Mouse (Mus musculus) hindbrain, embryonic 15.5 days (tissue): ENCODE data around the gene Gcnt3. TPM values are rescaled to one million over a fixed set of nuclear protein-coding genes. Genes with fewer than 3 reads are reported as not detected.

Experiments
- ATAC-seq: fragments of 200-750 bp; cut with Nextera tagmentation; 2 replicates; pipeline ENCODE4 v1.8.0; 2017; ENCODE audit warnings: low read depth, moderate number of reproducible peaks, moderate TSS enrichment; ENCODE audit not compliant: low FRiP score
- H3K27ac ChIP-seq: fragments of 300-500 bp; sonication (generic); replicated peaks from 2 replicates; pipeline ENCODE4 v1.5.1; 2015; ENCODE audit warnings: mild to moderate bottlenecking, inconsistent platforms
- H3K27me3 ChIP-seq: fragments of 300-500 bp; sonication (generic); 2 replicates; pipeline ENCODE4 v1.6.1; 2015; ENCODE audit warnings: control low read depth, inconsistent platforms
- H3K36me3 ChIP-seq: fragments of 300-500 bp; sonication (generic); 2 replicates; pipeline ENCODE4 v1.6.1; 2015; ENCODE audit warnings: control low read depth, inconsistent platforms
- H3K4me1 ChIP-seq: fragments of 300-500 bp; sonication (generic); replicated peaks from 2 replicates; pipeline ENCODE4 v1.6.1; 2015; ENCODE audit warnings: control low read depth, inconsistent platforms
- H3K4me2 ChIP-seq: fragments of 300-500 bp; sonication (generic); 2 replicates; pipeline ENCODE4 v1.6.1; 2015; ENCODE audit warnings: moderate library complexity, mild to moderate bottlenecking, inconsistent platforms
- H3K4me3 ChIP-seq: fragments of 300-500 bp; sonication (generic); 2 replicates; pipeline ENCODE4 v1.5.1; 2015; ENCODE audit warnings: mild to moderate bottlenecking, inconsistent platforms
- H3K9ac ChIP-seq: fragments of 300-500 bp; sonication (generic); 2 replicates; pipeline ENCODE4 v1.6.1; 2015; ENCODE audit warnings: inconsistent platforms
- H3K9me3 ChIP-seq: fragments of 300-500 bp; sonication (generic); 2 replicates; pipeline ENCODE4 v1.6.1; 2016; ENCODE audit warnings: control low read depth, inconsistent platforms
- WGBS: fragments of 180-500 bp; shearing (Covaris S2); methylation state at CpG from one replicate; pipeline ENCODE4 v1.1.7; 2015; 5-methylcytosine and 5-hydroxymethylcytosine counted together
- polyA plus RNA-seq: library from polyadenylated mRNA; unstranded; fragments of >200 nt; fragmentation: Nextera tagmentation; extraction: Ambion mirVana; gene quantifications from 2 replicates; pipeline ENCODE4 v1.2.1, GENCODE M21; 2015

Gcnt3 gene
- polyA plus RNA-seq, 1 experiment from 2014 or later = not detected

- 95% methylated on average over 2 of the region's 2 CpGs for WGBS
- H3K36me3 ChIP-seq = peaks cover 6% of the 10 kb centered on the region; the same call in 1 of the 2 replicates
- no peak for ATAC-seq
Measured at GRCm38 (mm10) chr9:70015632-70016031, 22.3 kb downstream of the Gcnt3 start.

GRCm38 (mm10) chr9:70012408-70012901, 25.4 kb downstream of the Gcnt3 start, which contains the start of gene Gtf2a2:
Gene Gtf2a2, plus strand, starts transcription at chr9:70012550.
- WGBS = under 1% methylated on average over 57 of the region's 57 CpGs
- H3K36me3 ChIP-seq = peaks cover 30% of the 10 kb centered on the region

More at GRCm38 (mm10) chr9:70015632-70016031, 22.3 kb downstream of the Gcnt3 start:
- no peak overlapping the region for H3K9ac ChIP-seq
- peaks cover 22% of the 10 kb centered on the region for H3K4me1 ChIP-seq
- H3K27ac ChIP-seq = no peak overlapping the region
- no peaks in the 10 kb centered on the region for H3K9me3 ChIP-seq
- no peak overlapping the region for H3K4me3 ChIP-seq
- no peaks in the 10 kb centered on the region for H3K27me3 ChIP-seq
- H3K4me2 ChIP-seq = no peak overlapping the region

GRCm38 (mm10) chr9:70011537-70012407, 26.1 kb downstream of the Gcnt3 start:
- Histone ChIP-seq H3K27me3 (no peaks in the 10 kb centered on the region), H3K4me1 (peaks cover 22% of the 10 kb centered on the region), H3K4me2 (peak overlapping the region; percentile 78), H3K9ac (peak overlapping the region; percentile 84), H3K36me3 (peaks cover 31% of the 10 kb centered on the region), H3K4me3 (peak overlapping the region; percentile 90), H3K27ac (peak overlapping the region; percentile 97), H3K9me3 (no peaks in the 10 kb centered on the region)
- ATAC-seq = peak; percentile 40
- 65% methylated on average over 14 of the region's 14 CpGs for WGBS

More at GRCm38 (mm10) chr9:70012408-70012901, 25.4 kb downstream of the Gcnt3 start, which contains the start of gene Gtf2a2:
- H3K27ac ChIP-seq = peak within 1 kb of the TSS; percentile 97
- peak within 1 kb of the TSS; percentile 90 for H3K4me3 ChIP-seq
- H3K4me1 ChIP-seq = peaks cover 22% of the 10 kb centered on the region
- H3K9me3 ChIP-seq = no peaks in the 10 kb centered on the region
- no peaks in the 10 kb centered on the region for H3K27me3 ChIP-seq
- peak within 1 kb of the TSS; percentile 78 for H3K4me2 ChIP-seq
- ATAC-seq = peak; percentile 98
- H3K9ac ChIP-seq = peak within 1 kb of the TSS; percentile 84

GRCm38 (mm10) chr9:70010781-70011473, 27.0 kb downstream of the Gcnt3 start:
- 96% methylated on average over 5 of the region's 5 CpGs for WGBS
- Histone ChIP-seq H3K27me3 (no peaks in the 10 kb centered on the region), H3K27ac (no peak overlapping the region), H3K4me1 (peaks cover 22% of the 10 kb centered on the region), H3K4me3 (no peak overlapping the region), H3K9ac (no peak overlapping the region), H3K9me3 (no peaks in the 10 kb centered on the region), H3K36me3 (peaks cover 38% of the 10 kb centered on the region), H3K4me2 (no peak overlapping the region)
- ATAC-seq = no peak

- no peak for ATAC-seq
- 90% methylated on average over 8 of the region's 8 CpGs for WGBS
- Histone ChIP-seq H3K4me2 (no peak overlapping the region), H3K9me3 (no peaks in the 10 kb centered on the region), H3K4me3 (no peak overlapping the region), H3K36me3 (peaks cover 42% of the 10 kb centered on the region), H3K9ac (no peak overlapping the region), H3K27ac (no peak overlapping the region), H3K4me1 (peaks cover 22% of the 10 kb centered on the region), H3K27me3 (no peaks in the 10 kb centered on the region)
Measured at GRCm38 (mm10) chr9:70009754-70010304, 28.1 kb downstream of the Gcnt3 start.

GRCm38 (mm10) chr9:70007506-70008248, 30.2 kb downstream of the Gcnt3 start:
- H3K27me3 ChIP-seq = no peaks in the 10 kb centered on the region
- H3K36me3 ChIP-seq = peaks cover 59% of the 10 kb centered on the region
- H3K9me3 ChIP-seq = no peaks in the 10 kb centered on the region
- H3K4me1 ChIP-seq = 0 out of 2 replicates have a peak, but pooled peaks cover 4% of the 10 kb centered on the region
- H3K27ac ChIP-seq = no peak overlapping the region
- WGBS = 83% methylated on average over 14 of the region's 14 CpGs
- H3K9ac ChIP-seq = no peak overlapping the region
- no peak overlapping the region for H3K4me3 ChIP-seq
- H3K4me2 ChIP-seq = no peak overlapping the region
- no peak for ATAC-seq

- H3K9me3 ChIP-seq = no peaks in the 10 kb centered on the region
- H3K27me3 ChIP-seq = no peaks in the 10 kb centered on the region
- peaks cover 65% of the 10 kb centered on the region for H3K36me3 ChIP-seq
- H3K9ac ChIP-seq = no peak overlapping the region
- no peak for ATAC-seq
- H3K27ac ChIP-seq = no peak overlapping the region
- no peak overlapping the region for H3K4me3 ChIP-seq
- 92% methylated on average over 5 of the region's 5 CpGs for WGBS
- H3K4me1 ChIP-seq = 0 out of 2 replicates have a peak, but pooled peaks cover 3% of the 10 kb centered on the region
- no peak overlapping the region for H3K4me2 ChIP-seq
Measured at GRCm38 (mm10) chr9:70006984-70007383, 30.9 kb downstream of the Gcnt3 start.

GRCm38 (mm10) chr9:70003516-70003915, 34.4 kb downstream of the Gcnt3 start:
- Histone ChIP-seq H3K4me3 (no peak overlapping the region), H3K9me3 (no peaks in the 10 kb centered on the region), H3K36me3 (peaks cover 76% of the 10 kb centered on the region), H3K4me1 (no peaks in the 10 kb centered on the region), H3K27ac (no peak overlapping the region), H3K9ac (no peak overlapping the region), H3K4me2 (no peak overlapping the region), H3K27me3 (no peaks in the 10 kb centered on the region)
- no peak for ATAC-seq
- 93% methylated on average over 10 of the region's 10 CpGs for WGBS

GRCm38 (mm10) chr9:69999318-69999717, 38.6 kb downstream of the Gcnt3 start:
- Histone ChIP-seq H3K9me3 (no peaks in the 10 kb centered on the region), H3K9ac (no peak overlapping the region), H3K4me3 (no peak overlapping the region), H3K36me3 (peaks cover 73% of the 10 kb centered on the region), H3K4me2 (no peak overlapping the region), H3K27me3 (no peaks in the 10 kb centered on the region), H3K27ac (no peak overlapping the region), H3K4me1 (no peaks in the 10 kb centered on the region)
- 84% methylated on average over 1 of the region's 1 CpGs for WGBS
- no peak for ATAC-seq

GRCm38 (mm10) chr9:69994547-69994946, 43.3 kb downstream of the Gcnt3 start:
- H3K4me2 ChIP-seq = no peak overlapping the region
- ATAC-seq = no peak
- no peak overlapping the region for H3K27ac ChIP-seq
- no peak overlapping the region for H3K4me3 ChIP-seq
- no peaks in the 10 kb centered on the region for H3K27me3 ChIP-seq
- 93% methylated on average over 5 of the region's 5 CpGs for WGBS
- H3K9me3 ChIP-seq = no peaks in the 10 kb centered on the region
- no peak overlapping the region for H3K9ac ChIP-seq
- peaks cover 28% of the 10 kb centered on the region for H3K4me1 ChIP-seq
- H3K36me3 ChIP-seq = peaks cover 34% of the 10 kb centered on the region

- Histone ChIP-seq H3K9me3 (no peaks in the 10 kb centered on the region), H3K36me3 (peaks cover 23% of the 10 kb centered on the region), H3K9ac (no peak overlapping the region), H3K4me3 (no peak overlapping the region), H3K27me3 (no peaks in the 10 kb centered on the region), H3K27ac (no peak overlapping the region), H3K4me1 (peaks cover 30% of the 10 kb centered on the region), H3K4me2 (no peak overlapping the region)
- no peak for ATAC-seq
- WGBS = 78% methylated on average over 1 of the region's 1 CpGs
Measured at GRCm38 (mm10) chr9:69993479-69993878, 44.4 kb downstream of the Gcnt3 start.
